Mouse (Mus musculus) liver, postnatal 0 days (tissue): ENCODE measurements at regions not wholly inside any gene's neighbourhood (a gene's known extent, or its start where the extent isn't known, plus 50 kb on each side); places are given as distances from the start of the nearest gene placed in this dataset.

Experiments used
- CTCF ChIP-seq: sonication (generic); IDR thresholded peaks from 2 replicates; pipeline ENCODE4 v1.5.1; 2016; ENCODE audit warnings: antibody characterized with exemption, low read depth
- EP300 ChIP-seq: IDR thresholded peaks from 2 replicates; pipeline ENCODE4 v1.6.1; 2016; ENCODE audit warnings: antibody characterized with exemption, low read depth, mild to moderate bottlenecking

DNA sequence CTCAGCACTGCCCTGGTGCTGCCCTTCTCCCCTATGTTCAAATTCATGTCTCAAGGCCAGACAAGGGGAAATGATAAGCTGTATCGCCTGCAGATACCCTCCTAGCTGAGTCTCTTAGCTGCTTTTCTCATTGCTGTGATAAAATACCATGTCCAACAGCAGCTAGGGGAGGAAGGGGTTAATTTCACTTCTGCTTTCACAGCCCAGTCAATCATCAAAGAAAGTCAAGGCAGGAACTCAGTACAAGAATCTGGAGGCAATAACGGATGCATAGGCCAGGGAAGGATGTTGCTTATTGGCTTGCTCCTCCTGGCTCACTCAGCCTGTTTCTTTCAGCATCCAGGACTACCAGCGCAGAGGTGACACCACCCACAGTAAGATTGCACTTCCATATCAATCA, 371.2 kb upstream of the Npvf start:
- TF ChIP-seq CTCF = no peak
- no peak for TF ChIP-seq EP300
